Mouse (Mus musculus) C2C12 (cell line): Measurements from ENCODE around the gene Helz.

Source experiments
- CEBPB ChIP-seq: IDR thresholded peaks from one replicate; pipeline ENCODE4 v1.6.1; 2011; ENCODE audit warnings: low read depth, mild to moderate bottlenecking, control low read depth, moderate library complexity
- CTCF ChIP-seq: IDR thresholded peaks from one replicate; pipeline ENCODE4 v1.5.1; 2011; ENCODE audit not compliant: control insufficient read depth, insufficient read depth, insufficient read length
- MAX ChIP-seq: IDR thresholded peaks from one replicate; pipeline ENCODE4 v1.6.1; 2011; ENCODE audit warnings: mild to moderate bottlenecking, control low read depth
- MYOG ChIP-seq: IDR thresholded peaks from one replicate; pipeline ENCODE4 v1.6.1; 2011; ENCODE audit not compliant: control insufficient read depth, insufficient read length; ENCODE audit errors: extremely low read depth
- USF1 ChIP-seq: IDR thresholded peaks from one replicate; pipeline ENCODE4 v1.6.1; 2011; ENCODE audit warnings: low read depth, mild to moderate bottlenecking, control low read depth, moderate library complexity

GRCm38 (mm10) chr11:107597381-107597780 is 49.7 kb downstream of the Helz start:
- TF ChIP-seq CTCF (no peak), MAX (no peak), CEBPB (no peak), USF1 (no peak), MYOG (no peak)
